Mouse (Mus musculus): ENCODE data around the gene Tbc1d14. TPM values are rescaled to one million over a fixed set of nuclear protein-coding genes. Genes with fewer than 3 reads are reported as not detected.

Tbc1d14 gene
- total and polyA plus RNA-seq, 3 experiments: 8.0 to 15.7 (median 13.1) TPM

GRCm38 (mm10) chr5:36529698-36530097 is 63.4 kb downstream of the Tbc1d14 start:
- DNase-seq (ENCODE audit: low spot score) (no peak), ATAC-seq (ENCODE audit: extremely low read depth, insufficient number of reproducible peaks, low FRiP score, poor library complexity, severe bottlenecking) (no peak)
- Histone ChIP-seq H3K27me3 (ENCODE audit: insufficient read depth, low read length) (no peaks in the 10 kb centered on the region), H3K4me3 (ENCODE audit: low read depth, low read length) (peak overlapping the region; percentile 77), H3K4me1 (ENCODE audit: insufficient read depth, low read depth, low read length) (peaks cover 34% of the 10 kb centered on the region), H3K9me3 (replicated peaks) (no peaks in the 10 kb centered on the region), H3K36me3 (replicated peaks) (peaks cover 42% of the 10 kb centered on the region)
- TF ChIP-seq CTCF (IDR thresholded peaks at IDR 0.05; ENCODE audit: low read depth, low read length): no peak
- TF ChIP-seq POLR2AphosphoS5 (IDR thresholded peaks at IDR 0.05; ENCODE audit: insufficient replicate concordance, low read depth, low read length): no peak
- TF ChIP-seq TAL1 (conservative IDR thresholded peaks at IDR 0.05; ENCODE audit: low read depth, low read length): no peak
- TF ChIP-seq GATA2 (IDR thresholded peaks at IDR 0.05; ENCODE audit: borderline replicate concordance, low read depth, low read length): no peak
- no peak for TF ChIP-seq GATA1 (IDR thresholded peaks at IDR 0.05; ENCODE audit: borderline replicate concordance, low read length)

DNA sequence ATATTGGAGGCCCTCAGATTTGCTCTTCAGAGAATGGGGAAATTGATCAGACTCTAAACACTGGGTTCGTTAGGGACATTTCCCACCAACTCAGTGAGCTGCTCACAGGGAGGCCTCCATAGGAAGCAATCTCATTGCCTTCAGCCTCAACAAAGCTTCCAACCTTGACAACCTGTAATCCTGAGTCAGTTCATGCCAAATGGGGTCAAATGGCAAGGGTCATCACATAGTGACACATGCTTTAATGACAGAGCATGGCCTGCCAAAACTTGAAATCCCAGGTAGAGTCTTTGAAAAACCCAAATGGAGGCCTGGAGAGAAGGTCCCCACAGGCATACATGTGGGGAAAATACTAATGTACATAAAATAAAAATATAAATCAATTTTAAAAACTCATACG is 66.2 kb downstream of the Tbc1d14 start:
- Histone ChIP-seq H3K4me1 (ENCODE audit: insufficient read depth, low read depth, low read length) (peaks cover 27% of the 10 kb centered on the region), H3K4me3 (ENCODE audit: low read depth, low read length) (no peak overlapping the region), H3K9me3 (replicated peaks) (no peaks in the 10 kb centered on the region), H3K36me3 (replicated peaks) (peaks cover 64% of the 10 kb centered on the region), H3K27me3 (ENCODE audit: insufficient read depth, low read length) (no peaks in the 10 kb centered on the region)
- ATAC-seq (ENCODE audit: extremely low read depth, insufficient number of reproducible peaks, low FRiP score, poor library complexity, severe bottlenecking): no peak
- TF ChIP-seq GATA1 (IDR thresholded peaks at IDR 0.05; ENCODE audit: borderline replicate concordance, low read length) (no peak), CTCF (IDR thresholded peaks at IDR 0.05; ENCODE audit: low read depth, low read length) (no peak), POLR2AphosphoS5 (IDR thresholded peaks at IDR 0.05; ENCODE audit: insufficient replicate concordance, low read depth, low read length) (no peak), GATA2 (IDR thresholded peaks at IDR 0.05; ENCODE audit: borderline replicate concordance, low read depth, low read length) (no peak), TAL1 (conservative IDR thresholded peaks at IDR 0.05; ENCODE audit: low read depth, low read length) (no peak)
- DNase-seq (ENCODE audit: low spot score): no peak

DNA sequence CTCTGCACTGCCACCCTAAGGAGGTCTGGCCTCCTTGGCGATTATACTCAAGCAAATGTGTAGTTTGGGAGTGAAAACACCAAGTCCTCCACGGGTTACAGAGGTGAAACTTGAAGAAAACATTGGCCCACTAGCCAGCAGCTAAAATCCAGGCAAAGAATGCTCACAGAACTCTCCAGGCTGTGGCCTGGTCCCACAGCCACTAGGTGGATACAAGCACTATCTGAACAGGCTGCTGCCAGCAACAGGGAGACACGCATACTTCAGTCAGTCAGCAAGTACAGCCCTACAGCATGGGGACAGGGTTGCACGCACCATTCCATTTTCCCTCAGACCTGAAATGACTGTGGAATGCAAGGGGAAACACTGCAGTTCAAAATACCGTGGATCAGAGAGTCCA is 66.8 kb downstream of the Tbc1d14 start:
- TF ChIP-seq CTCF (IDR thresholded peaks at IDR 0.05; ENCODE audit: low read depth, low read length): no peak
- no peaks in the 10 kb centered on the region for H3K9me3 ChIP-seq (replicated peaks)
- H3K4me1 ChIP-seq (ENCODE audit: insufficient read depth, low read depth, low read length): peaks cover 27% of the 10 kb centered on the region
- peaks cover 69% of the 10 kb centered on the region for H3K36me3 ChIP-seq (replicated peaks)
- no peak for ATAC-seq (ENCODE audit: extremely low read depth, insufficient number of reproducible peaks, low FRiP score, poor library complexity, severe bottlenecking)
- no peaks in the 10 kb centered on the region for H3K27me3 ChIP-seq (ENCODE audit: insufficient read depth, low read length)
- no peak for DNase-seq (ENCODE audit: low spot score)
- no peak overlapping the region for H3K4me3 ChIP-seq (ENCODE audit: low read depth, low read length)

DNA sequence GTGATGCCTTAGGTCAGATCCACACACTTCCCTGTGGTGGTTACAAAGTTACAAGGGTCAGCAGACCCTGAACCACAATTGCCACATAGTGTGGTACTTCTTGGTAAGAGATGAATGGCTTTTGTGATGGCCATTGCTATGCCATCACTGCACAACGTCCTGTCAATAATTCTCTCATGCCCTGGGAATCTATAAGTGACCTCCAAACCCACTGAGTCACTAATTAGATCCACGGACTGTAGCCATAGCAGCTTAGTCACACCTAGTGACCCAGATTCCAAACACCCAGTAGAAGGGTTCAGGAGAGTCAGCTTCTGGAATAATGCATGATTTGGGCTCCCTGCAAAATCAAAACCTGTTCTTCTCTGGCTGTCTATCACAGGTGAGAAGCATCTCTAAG is 67.9 kb downstream of the Tbc1d14 start:
- H3K4me1 ChIP-seq (ENCODE audit: insufficient read depth, low read depth, low read length): peaks cover 18% of the 10 kb centered on the region
- no peaks in the 10 kb centered on the region for H3K9me3 ChIP-seq (replicated peaks)
- H3K4me3 ChIP-seq (ENCODE audit: low read depth, low read length): no peak overlapping the region
- DNase-seq (ENCODE audit: low spot score) (no peak), ATAC-seq (ENCODE audit: extremely low read depth, insufficient number of reproducible peaks, low FRiP score, poor library complexity, severe bottlenecking) (no peak)
- TF ChIP-seq POLR2AphosphoS5 (IDR thresholded peaks at IDR 0.05; ENCODE audit: insufficient replicate concordance, low read depth, low read length) (no peak), GATA1 (IDR thresholded peaks at IDR 0.05; ENCODE audit: borderline replicate concordance, low read length) (no peak), CTCF (IDR thresholded peaks at IDR 0.05; ENCODE audit: low read depth, low read length) (no peak), GATA2 (IDR thresholded peaks at IDR 0.05; ENCODE audit: borderline replicate concordance, low read depth, low read length) (no peak), TAL1 (conservative IDR thresholded peaks at IDR 0.05; ENCODE audit: low read depth, low read length) (no peak)
- H3K36me3 ChIP-seq (replicated peaks): peaks cover 78% of the 10 kb centered on the region
- H3K27me3 ChIP-seq (ENCODE audit: insufficient read depth, low read length): no peaks in the 10 kb centered on the region

GRCm38 (mm10) chr5:36523219-36523703 is 69.8 kb downstream of the Tbc1d14 start:
- Histone ChIP-seq H3K9me3 (replicated peaks) (no peaks in the 10 kb centered on the region), H3K4me3 (ENCODE audit: low read depth, low read length) (no peak overlapping the region), H3K27me3 (ENCODE audit: insufficient read depth, low read length) (no peaks in the 10 kb centered on the region), H3K36me3 (replicated peaks) (peaks cover 92% of the 10 kb centered on the region), H3K4me1 (ENCODE audit: insufficient read depth, low read depth, low read length) (0 out of 2 replicates have a peak, but pooled peaks cover 1% of the 10 kb centered on the region)
- DNase-seq (ENCODE audit: low spot score) (no peak), ATAC-seq (ENCODE audit: extremely low read depth, insufficient number of reproducible peaks, low FRiP score, poor library complexity, severe bottlenecking) (no peak)
- no peak for TF ChIP-seq GATA1 (IDR thresholded peaks at IDR 0.05; ENCODE audit: borderline replicate concordance, low read length)

DNA sequence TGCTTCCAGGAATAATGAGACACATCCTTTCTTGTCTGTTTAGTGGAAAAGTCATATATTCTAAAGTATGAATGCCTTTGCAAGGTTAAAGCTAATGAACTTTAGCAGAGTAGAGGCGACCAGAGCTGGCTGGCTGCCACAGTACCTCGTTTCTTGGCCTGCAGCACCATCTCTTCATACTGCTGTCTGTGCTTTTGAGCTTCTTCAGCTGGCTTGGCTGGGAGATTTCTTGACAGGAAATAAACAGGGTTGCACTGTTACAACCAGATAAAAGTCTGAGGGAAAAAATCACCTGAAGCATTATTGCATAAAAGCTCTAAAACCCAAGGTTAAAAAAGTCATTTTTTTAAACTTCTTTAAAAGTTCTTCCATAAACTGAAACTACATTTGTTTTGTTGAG is 70.3 kb downstream of the Tbc1d14 start:
- TF ChIP-seq POLR2AphosphoS5 (IDR thresholded peaks at IDR 0.05; ENCODE audit: insufficient replicate concordance, low read depth, low read length) (no peak), GATA1 (IDR thresholded peaks at IDR 0.05; ENCODE audit: borderline replicate concordance, low read length) (no peak), TAL1 (conservative IDR thresholded peaks at IDR 0.05; ENCODE audit: low read depth, low read length) (no peak), GATA2 (IDR thresholded peaks at IDR 0.05; ENCODE audit: borderline replicate concordance, low read depth, low read length) (no peak), CTCF (IDR thresholded peaks at IDR 0.05; ENCODE audit: low read depth, low read length) (no peak)
- 0 out of 2 replicates have a peak, but pooled peaks cover 1% of the 10 kb centered on the region for H3K4me1 ChIP-seq (ENCODE audit: insufficient read depth, low read depth, low read length)
- ATAC-seq (ENCODE audit: extremely low read depth, insufficient number of reproducible peaks, low FRiP score, poor library complexity, severe bottlenecking) (no peak), DNase-seq (ENCODE audit: low spot score) (no peak)
- H3K9me3 ChIP-seq (replicated peaks): no peaks in the 10 kb centered on the region
- H3K4me3 ChIP-seq (ENCODE audit: low read depth, low read length): no peak overlapping the region
- H3K36me3 ChIP-seq (replicated peaks): peaks cover 92% of the 10 kb centered on the region
- no peaks in the 10 kb centered on the region for H3K27me3 ChIP-seq (ENCODE audit: insufficient read depth, low read length)

- DNase-seq (ENCODE audit: low spot score): no peak
- TF ChIP-seq TAL1 (conservative IDR thresholded peaks at IDR 0.05; ENCODE audit: low read depth, low read length): no peak
- TF ChIP-seq CTCF (IDR thresholded peaks at IDR 0.05; ENCODE audit: low read depth, low read length): no peak
- TF ChIP-seq GATA1 (IDR thresholded peaks at IDR 0.05; ENCODE audit: borderline replicate concordance, low read length): no peak
- no peak for TF ChIP-seq GATA2 (IDR thresholded peaks at IDR 0.05; ENCODE audit: borderline replicate concordance, low read depth, low read length)
- no peak for TF ChIP-seq POLR2AphosphoS5 (IDR thresholded peaks at IDR 0.05; ENCODE audit: insufficient replicate concordance, low read depth, low read length)
- ATAC-seq (ENCODE audit: extremely low read depth, insufficient number of reproducible peaks, low FRiP score, poor library complexity, severe bottlenecking): no peak
- Histone ChIP-seq H3K27me3 (ENCODE audit: insufficient read depth, low read length) (no peaks in the 10 kb centered on the region), H3K9me3 (replicated peaks) (no peaks in the 10 kb centered on the region), H3K36me3 (replicated peaks) (peaks cover 94% of the 10 kb centered on the region), H3K4me3 (ENCODE audit: low read depth, low read length) (no peak overlapping the region), H3K4me1 (ENCODE audit: insufficient read depth, low read depth, low read length) (no peaks in the 10 kb centered on the region)
Observed at GRCm38 (mm10) chr5:36519751-36520150, 73.3 kb downstream of the Tbc1d14 start.

Measured in G1E (cell line).